Mouse (Mus musculus) CH12.LX (cell line): ENCODE measurements around the gene Gphb5.

ENCODE experiments used
- CHD2 ChIP-seq: IDR thresholded peaks from 2 replicates; pipeline ENCODE4 v1.6.1; 2011; ENCODE audit warnings: low read length, improper control_type of control experiment
- CTCF ChIP-seq, 2 experiments: IDR thresholded peaks in 1 of 2; conservative IDR thresholded peaks in 1 of 2; 2 replicates each; pipeline ENCODE4 v1.5.1; 2011 to 2012; ENCODE audit warnings: low read depth in 2 of 2, low read length in 2 of 2, improper control_type of control experiment in 1 of 2, inconsistent platforms in 1 of 2, mild to moderate bottlenecking in 1 of 2, moderate library complexity in 1 of 2
- ELF1 ChIP-seq: IDR thresholded peaks from 2 replicates; pipeline ENCODE4 v1.6.1; 2014; ENCODE audit warnings: low read depth, mild to moderate bottlenecking, inconsistent platforms, low read length, improper control_type of control experiment
- EP300 ChIP-seq: IDR thresholded peaks from 2 replicates; pipeline ENCODE4 v1.6.1; 2011; ENCODE audit warnings: low read length, improper control_type of control experiment
- POLR2A ChIP-seq: IDR thresholded peaks from 2 replicates; pipeline ENCODE4 v1.6.1; 2011; ENCODE audit warnings: low read depth, mild to moderate bottlenecking, improper control_type of control experiment, low read length
- TBP ChIP-seq: conservative IDR thresholded peaks from 2 replicates; pipeline ENCODE4 v1.6.1; 2011; ENCODE audit warnings: low read depth, low read length, improper control_type of control experiment
- USF2 ChIP-seq: conservative IDR thresholded peaks from 2 replicates; pipeline ENCODE4 v1.6.1; 2011; ENCODE audit warnings: low read depth, low read length, improper control_type of control experiment

- TF ChIP-seq ELF1 (no peak), POLR2A (no peak), EP300 (no peak), USF2 (no peak), CTCF (conservative IDR thresholded peaks at IDR 0.05 in 1 of 2, IDR thresholded peaks at IDR 0.05 in 1 of 2; ENCODE audit: low read depth in 2 of 2, low read length in 2 of 2) (no peak), CHD2 (no peak), TBP (no peak)
Observed at GRCm38 (mm10) chr12:75460561-75460960, 44.0 kb upstream of the Gphb5 start.
